Mouse (Mus musculus): ENCODE results near the gene Ufc1.

DNA sequence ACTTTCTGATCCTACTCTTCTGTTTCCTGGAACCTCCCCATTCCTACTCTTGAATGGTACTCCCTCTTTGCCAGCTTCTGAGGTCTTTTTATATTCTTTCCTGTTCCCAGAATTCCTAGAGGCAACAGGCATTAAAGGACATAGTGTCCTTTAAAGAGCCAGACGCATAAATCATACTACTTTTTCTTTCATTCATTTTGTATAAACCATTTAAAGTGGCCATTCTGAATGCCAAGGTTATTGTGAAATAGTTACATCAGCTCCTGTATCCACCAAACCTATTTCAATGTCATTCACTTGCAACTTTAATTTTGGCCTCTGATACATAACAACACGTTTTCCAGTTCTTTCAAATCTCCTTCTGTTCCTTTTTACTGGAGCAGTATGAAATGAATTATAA is 14.5 kb upstream of the Ufc1 start:
- TF ChIP-seq MAFK (IDR thresholded peaks at IDR 0.05; ENCODE audit: insufficient read depth, low read depth, low read length) (no peak), ZC3H11A (IDR thresholded peaks at IDR 0.05; ENCODE audit: borderline replicate concordance, low read depth, low read length) (no peak), CHD2 (IDR thresholded peaks at IDR 0.05; ENCODE audit: low read depth, low read length) (no peak), HCFC1 (IDR thresholded peaks at IDR 0.05; ENCODE audit: borderline replicate concordance, insufficient read depth, low read length) (no peak)

Measured in ES-E14 (cell line).